Mouse (Mus musculus): ENCODE results near the gene Nudt8. TPM values are rescaled to one million over a fixed set of nuclear protein-coding genes. Genes with fewer than 3 reads are reported as not detected.

Gene Nudt8
- polyA plus RNA-seq, 1 experiment, result 17.5 TPM

- TF ChIP-seq POLR2A (IDR thresholded peaks at IDR 0.05; ENCODE audit: borderline replicate concordance, extremely low read depth, insufficient read depth, insufficient read length, poor library complexity, severe bottlenecking) (no peak), CTCF (IDR thresholded peaks at IDR 0.05; ENCODE audit: borderline replicate concordance, extremely low read depth, insufficient read depth, insufficient read length) (no peak)
- no peak for DNase-seq (ENCODE audit: low read depth)
Measured at GRCm38 (mm10) chr19:3990804-3991203, 9.6 kb upstream of the Nudt8 start.

- DNase-seq (ENCODE audit: low read depth), result no peak
Measured at GRCm38 (mm10) chr19:3991562-3991961, 8.8 kb upstream of the Nudt8 start.

DNA sequence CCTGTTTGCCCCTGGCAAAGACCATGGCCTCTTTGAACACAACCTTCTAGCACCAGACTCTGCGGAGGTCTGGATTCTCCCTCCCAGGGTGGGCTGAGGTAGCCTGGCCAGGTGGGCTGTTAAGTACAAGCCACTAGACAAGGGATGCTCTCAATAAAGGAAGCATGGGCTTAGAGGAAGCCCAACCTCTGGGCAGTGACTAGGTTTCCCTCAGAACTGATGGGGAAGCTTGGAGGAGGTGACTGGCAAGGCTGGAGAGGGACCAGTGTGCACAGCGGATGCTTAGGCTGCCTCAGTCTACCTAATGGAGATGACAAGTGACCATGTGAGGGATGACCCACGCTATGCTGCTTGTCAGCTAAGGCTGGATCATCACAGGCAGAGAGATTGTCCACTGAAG is 8.4 kb upstream of the Nudt8 start:
- TF ChIP-seq CTCF (IDR thresholded peaks at IDR 0.05; ENCODE audit: borderline replicate concordance, extremely low read depth, insufficient read depth, insufficient read length) (no peak), POLR2A (IDR thresholded peaks at IDR 0.05; ENCODE audit: borderline replicate concordance, extremely low read depth, insufficient read depth, insufficient read length, poor library complexity, severe bottlenecking) (no peak)

More at GRCm38 (mm10) chr19:3991562-3991961, 8.8 kb upstream of the Nudt8 start:
- TF ChIP-seq CTCF (IDR thresholded peaks at IDR 0.05; ENCODE audit: borderline replicate concordance, extremely low read depth, insufficient read depth, insufficient read length) (no peak), POLR2A (IDR thresholded peaks at IDR 0.05; ENCODE audit: borderline replicate concordance, extremely low read depth, insufficient read depth, insufficient read length, poor library complexity, severe bottlenecking) (no peak)

DNA sequence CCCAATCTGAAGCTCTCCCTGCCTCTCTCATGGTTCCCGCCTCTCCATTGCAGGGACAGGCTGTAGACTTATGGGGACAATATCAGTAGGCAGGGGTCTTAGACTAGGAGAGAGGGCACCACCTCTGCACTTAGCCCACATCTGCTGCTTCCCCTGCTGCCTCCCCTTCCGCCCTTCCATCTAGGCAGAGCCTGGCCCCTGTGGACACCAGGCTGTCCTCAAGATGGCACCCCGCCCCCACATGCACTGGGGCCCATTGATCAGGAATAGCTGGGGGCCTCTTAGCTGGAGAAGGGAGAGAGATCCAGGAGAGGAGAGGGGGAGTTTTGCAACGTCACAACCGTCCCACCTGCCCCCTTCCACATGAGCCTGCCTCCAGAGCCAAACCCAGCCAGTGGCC is 8.0 kb upstream of the Nudt8 start, which contains the start of gene Tbx10:
Gene Tbx10 (plus strand): TSS at position 337 of the 400 bp plus-strand sequence.
- TF ChIP-seq POLR2A (IDR thresholded peaks at IDR 0.05; ENCODE audit: borderline replicate concordance, extremely low read depth, insufficient read depth, insufficient read length, poor library complexity, severe bottlenecking) (no peak), CTCF (IDR thresholded peaks at IDR 0.05; ENCODE audit: borderline replicate concordance, extremely low read depth, insufficient read depth, insufficient read length) (no peak)
- no peak for DNase-seq (ENCODE audit: low read depth)

More for the DNA sequence above, 8.4 kb upstream of the Nudt8 start:
- DNase-seq (ENCODE audit: low read depth), result no peak

DNA sequence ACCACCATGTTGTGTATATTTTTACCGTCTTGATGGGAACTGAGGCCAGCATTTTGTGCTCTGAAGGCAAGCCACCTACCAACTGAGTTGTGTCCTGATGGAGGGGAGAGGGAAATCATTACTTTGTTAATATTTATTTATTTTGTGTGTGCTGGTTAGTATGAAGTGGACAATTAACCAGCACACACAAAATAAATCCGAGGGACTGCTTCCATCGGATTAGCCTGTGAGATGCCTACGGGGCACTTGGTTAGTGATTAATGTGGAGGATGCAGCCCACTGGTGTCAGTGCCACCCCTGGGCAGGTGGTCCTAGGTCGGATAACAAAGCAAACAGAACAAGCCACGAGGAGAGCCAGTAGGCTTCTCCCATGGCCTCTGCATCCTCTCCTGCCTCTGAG is 5.4 kb upstream of the Nudt8 start:
- DNase-seq (ENCODE audit: low read depth), result no peak

DNA sequence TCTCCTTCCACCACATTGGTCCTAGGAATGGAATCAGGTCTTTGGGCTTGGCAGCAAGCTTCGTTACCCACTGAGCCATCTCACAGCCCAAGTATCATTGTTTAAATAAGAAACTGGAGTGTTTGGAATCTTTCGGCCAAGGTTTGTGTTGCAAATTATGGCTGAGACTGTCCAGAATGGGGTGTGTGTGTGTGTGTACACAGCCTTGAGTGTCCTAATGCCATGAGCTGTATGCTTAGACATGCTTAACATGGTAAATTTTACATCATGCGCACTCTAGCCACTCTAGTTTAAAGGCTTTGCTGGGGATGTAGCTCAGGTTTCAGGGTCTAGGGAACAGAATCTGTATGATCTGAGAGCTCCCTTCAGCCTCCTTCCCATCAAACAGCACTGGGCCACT is 4.9 kb upstream of the Nudt8 start:
- TF ChIP-seq POLR2A (IDR thresholded peaks at IDR 0.05; ENCODE audit: borderline replicate concordance, extremely low read depth, insufficient read depth, insufficient read length, poor library complexity, severe bottlenecking) (no peak), CTCF (IDR thresholded peaks at IDR 0.05; ENCODE audit: borderline replicate concordance, extremely low read depth, insufficient read depth, insufficient read length) (no peak)
- no peak for DNase-seq (ENCODE audit: low read depth)

More for the DNA sequence above, 5.4 kb upstream of the Nudt8 start:
- TF ChIP-seq POLR2A (IDR thresholded peaks at IDR 0.05; ENCODE audit: borderline replicate concordance, extremely low read depth, insufficient read depth, insufficient read length, poor library complexity, severe bottlenecking) (no peak), CTCF (IDR thresholded peaks at IDR 0.05; ENCODE audit: borderline replicate concordance, extremely low read depth, insufficient read depth, insufficient read length) (no peak)

- no peak for TF ChIP-seq CTCF (IDR thresholded peaks at IDR 0.05; ENCODE audit: borderline replicate concordance, extremely low read depth, insufficient read depth, insufficient read length)
- no peak for TF ChIP-seq POLR2A (IDR thresholded peaks at IDR 0.05; ENCODE audit: borderline replicate concordance, extremely low read depth, insufficient read depth, insufficient read length, poor library complexity, severe bottlenecking)
- DNase-seq (ENCODE audit: low read depth), result no peak
Measured at GRCm38 (mm10) chr19:3996106-3996505, 4.3 kb upstream of the Nudt8 start.

DNA sequence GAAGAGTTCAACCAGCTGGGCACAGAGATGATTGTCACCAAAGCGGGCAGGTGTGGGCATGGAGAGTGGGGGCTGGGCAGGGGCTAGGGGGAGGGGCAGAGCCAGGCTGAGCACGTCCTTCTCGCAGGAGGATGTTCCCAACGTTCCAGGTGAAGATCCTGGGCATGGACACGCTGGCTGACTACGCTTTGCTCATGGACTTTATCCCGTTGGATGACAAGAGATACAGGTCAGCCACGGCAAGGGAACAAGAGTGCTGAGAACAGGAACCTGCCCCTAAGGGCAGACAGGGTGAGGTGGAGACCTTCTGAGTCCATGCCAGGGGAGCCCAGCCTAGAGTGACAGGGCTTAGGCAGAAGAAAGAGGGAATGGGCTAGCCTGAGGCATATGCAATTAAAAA is 3.6 kb upstream of the Nudt8 start:
- DNase-seq (ENCODE audit: low read depth), result no peak
- no peak for TF ChIP-seq POLR2A (IDR thresholded peaks at IDR 0.05; ENCODE audit: borderline replicate concordance, extremely low read depth, insufficient read depth, insufficient read length, poor library complexity, severe bottlenecking)
- no peak for TF ChIP-seq CTCF (IDR thresholded peaks at IDR 0.05; ENCODE audit: borderline replicate concordance, extremely low read depth, insufficient read depth, insufficient read length)

GRCm38 (mm10) chr19:3997231-3997630 is 3.1 kb upstream of the Nudt8 start:
- TF ChIP-seq POLR2A (IDR thresholded peaks at IDR 0.05; ENCODE audit: borderline replicate concordance, extremely low read depth, insufficient read depth, insufficient read length, poor library complexity, severe bottlenecking) (no peak), CTCF (IDR thresholded peaks at IDR 0.05; ENCODE audit: borderline replicate concordance, extremely low read depth, insufficient read depth, insufficient read length) (no peak)

GRCm38 (mm10) chr19:3998335-3998734 is 2.0 kb upstream of the Nudt8 start:
- no peak for DNase-seq (ENCODE audit: low read depth)
- no peak for TF ChIP-seq POLR2A (IDR thresholded peaks at IDR 0.05; ENCODE audit: borderline replicate concordance, extremely low read depth, insufficient read depth, insufficient read length, poor library complexity, severe bottlenecking)
- no peak for TF ChIP-seq CTCF (IDR thresholded peaks at IDR 0.05; ENCODE audit: borderline replicate concordance, extremely low read depth, insufficient read depth, insufficient read length)

More at GRCm38 (mm10) chr19:3997231-3997630, 3.1 kb upstream of the Nudt8 start:
- no peak for DNase-seq (ENCODE audit: low read depth)

- TF ChIP-seq POLR2A (IDR thresholded peaks at IDR 0.05; ENCODE audit: borderline replicate concordance, extremely low read depth, insufficient read depth, insufficient read length, poor library complexity, severe bottlenecking), result no peak
- TF ChIP-seq CTCF (IDR thresholded peaks at IDR 0.05; ENCODE audit: borderline replicate concordance, extremely low read depth, insufficient read depth, insufficient read length), result no peak
- no peak for DNase-seq (ENCODE audit: low read depth)
Measured at GRCm38 (mm10) chr19:3999121-3999730, 1.2 kb upstream of the Nudt8 start.

- TF ChIP-seq POLR2A (IDR thresholded peaks at IDR 0.05; ENCODE audit: borderline replicate concordance, extremely low read depth, insufficient read depth, insufficient read length, poor library complexity, severe bottlenecking) (no peak), CTCF (IDR thresholded peaks at IDR 0.05; ENCODE audit: borderline replicate concordance, extremely low read depth, insufficient read depth, insufficient read length) (no peak)
Measured at GRCm38 (mm10) chr19:4000949-4001525, 657 bp downstream of the Nudt8 start.

More at GRCm38 (mm10) chr19:4000949-4001525, 657 bp downstream of the Nudt8 start:
- no peak for DNase-seq (ENCODE audit: low read depth)
